Mouse (Mus musculus) MN1 (cell line): ENCODE results near the gene Met.

Experiments
- DNase-seq: peaks from one replicate; pipeline ENCODE4 v3.0.0-alpha.2; 2016; ENCODE audit warnings: low spot score

Met gene

GRCm38 (mm10) chr6:17548786-17549185 is 85.2 kb downstream of the Met start:
- DNase-seq: no peak

GRCm38 (mm10) chr6:17549645-17550044 is 86.0 kb downstream of the Met start:
- DNase-seq: no peak

GRCm38 (mm10) chr6:17554263-17554662 is 90.7 kb downstream of the Met start:
- DNase-seq: no peak

- no peak for DNase-seq
Measured at GRCm38 (mm10) chr6:17554757-17555156, 91.2 kb downstream of the Met start.

- DNase-seq: no peak
Measured at GRCm38 (mm10) chr6:17555719-17556118, 92.1 kb downstream of the Met start.

- no peak for DNase-seq
Measured at GRCm38 (mm10) chr6:17559657-17560056, 96.1 kb downstream of the Met start.

- DNase-seq: no peak
Measured at GRCm38 (mm10) chr6:17561347-17561746, 97.7 kb downstream of the Met start.

- no peak for DNase-seq
Measured at GRCm38 (mm10) chr6:17561886-17562285, 98.3 kb downstream of the Met start.

GRCm38 (mm10) chr6:17562472-17563088 is 99.0 kb downstream of the Met start:
- DNase-seq: no peak

- DNase-seq: no peak
Measured at GRCm38 (mm10) chr6:17568702-17569352, 105.2 kb downstream of the Met start.

GRCm38 (mm10) chr6:17573227-17573626 is 109.6 kb downstream of the Met start:
- DNase-seq: no peak

- DNase-seq: no peak
Measured at GRCm38 (mm10) chr6:17573732-17574131, 110.1 kb downstream of the Met start.

- no peak for DNase-seq
Measured at GRCm38 (mm10) chr6:17578092-17578760, 114.6 kb downstream of the Met start.

- no peak for DNase-seq
Measured at GRCm38 (mm10) chr6:17580349-17580748, 116.7 kb downstream of the Met start.

- no peak for DNase-seq
Measured at GRCm38 (mm10) chr6:17583982-17584381, 120.4 kb downstream of the Met start.

GRCm38 (mm10) chr6:17589049-17589952 is 125.7 kb downstream of the Met start:
- DNase-seq: peak; percentile 53

GRCm38 (mm10) chr6:17589953-17590627 is 126.5 kb downstream of the Met start:
- DNase-seq: no peak

- no peak for DNase-seq
Measured at GRCm38 (mm10) chr6:17593971-17594370, 130.4 kb downstream of the Met start.

GRCm38 (mm10) chr6:17595712-17596462 is 132.3 kb downstream of the Met start:
- DNase-seq: no peak

- DNase-seq: no peak
Measured at GRCm38 (mm10) chr6:17599373-17599772, 135.8 kb downstream of the Met start.

- no peak for DNase-seq
Measured at GRCm38 (mm10) chr6:17601526-17601925, 137.9 kb downstream of the Met start.
